Mouse (Mus musculus): ENCODE data around the gene Agap1.

DNA sequence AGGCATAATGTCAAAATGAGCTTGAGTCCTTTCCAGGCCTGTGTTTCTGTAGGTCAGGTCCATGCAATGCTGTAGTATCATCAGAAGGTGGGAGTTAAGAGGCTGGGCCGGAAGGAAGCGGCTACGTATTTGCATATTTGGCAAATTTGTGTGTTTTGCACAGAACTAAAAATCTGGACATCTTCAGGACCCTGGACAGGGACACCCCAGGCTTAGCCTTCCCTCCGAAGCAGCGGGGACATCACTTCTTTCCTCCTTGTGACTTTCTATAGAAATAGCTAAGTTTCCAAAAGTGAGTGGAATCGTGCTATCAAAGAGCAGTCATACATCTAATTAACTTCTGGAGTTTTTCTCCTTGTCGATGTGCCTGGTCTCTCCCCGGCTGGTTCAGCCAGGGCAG is 327.3 kb downstream of the Agap1 start:
- TF ChIP-seq CTCF (IDR thresholded peaks at IDR 0.05; ENCODE audit: borderline replicate concordance, control insufficient read depth, extremely low read depth, insufficient read depth, low read length, poor library complexity) = no peak
- no peak for TF ChIP-seq POLR2A (IDR thresholded peaks at IDR 0.05; ENCODE audit: control insufficient read depth, extremely low read depth, insufficient read depth, low read length, poor library complexity)

Data from thymus, adult 2 months (tissue).